Comparison of ENCODE assay signal across 11 mouse cellular contexts in genomic region chr4:124606180-124606579, GRCm38 (mm10). TPM values are rescaled to one million over a fixed set of nuclear protein-coding genes. Genes with fewer than 3 reads are reported as not detected.
A peak's percentile ranks its signal among the peaks of the same experiment; 100 is the strongest.
DNase-seq lines count a peak whose midpoint lies in the region; ATAC-seq and TF ChIP-seq lines count a peak whose summit lies in the region.
"Had no signal": no experiment of that assay in that cellular context is flagged by ENCODE, and none has a peak within 500 bp of the region (broad histone marks: within the 10 kb centered on the region; RNA-seq: fewer than 3 reads in every experiment).

No protein-coding gene starts in this region.

- peaks cover 19% of the 10 kb centered on the region for H3K4me1 ChIP-seq in forebrain, embryonic 15.5 days
- peaks cover 17% of the 10 kb centered on the region for H3K4me1 ChIP-seq in forebrain, embryonic 16.5 days (replicated peaks; ENCODE audit: control insufficient read depth, insufficient read depth, low read length)
- H3K4me1 ChIP-seq in lung, embryonic 14.5 days (ENCODE audit: insufficient read depth): no peaks in the 10 kb centered on the region
- no peaks in the 10 kb centered on the region for H3K4me1 ChIP-seq in lung, postnatal 0 days (ENCODE audit: insufficient read depth, low read depth, low read length)

- H3K27ac ChIP-seq in forebrain, embryonic 15.5 days (replicated peaks): peak overlapping the region; percentile 42; the same call in 1 of the 2 replicates
- H3K27ac ChIP-seq in forebrain, embryonic 16.5 days (ENCODE audit: low read length): no peak overlapping the region; the same call in 1 of the 2 replicates
- H3K27ac ChIP-seq in lung, embryonic 14.5 days (ENCODE audit: low read depth): no peak overlapping the region
- no peak overlapping the region for H3K27ac ChIP-seq in lung, postnatal 0 days (ENCODE audit: low read length)

- H3K9ac ChIP-seq in forebrain, embryonic 15.5 days (replicated peaks): no peak overlapping the region
- no peak overlapping the region for H3K9ac ChIP-seq in forebrain, embryonic 16.5 days (replicated peaks; ENCODE audit: low read depth, low read length)
- H3K9ac ChIP-seq in lung, embryonic 14.5 days: no peak overlapping the region
- no peak overlapping the region for H3K9ac ChIP-seq in lung, postnatal 0 days (replicated peaks; ENCODE audit: low read depth)

- H3K36me3 ChIP-seq in forebrain, embryonic 15.5 days: no peaks in the 10 kb centered on the region
- H3K36me3 ChIP-seq in forebrain, embryonic 16.5 days (ENCODE audit: control insufficient read depth, insufficient read depth): no peaks in the 10 kb centered on the region
- no peaks in the 10 kb centered on the region for H3K36me3 ChIP-seq in lung, embryonic 14.5 days (ENCODE audit: insufficient read depth)
- H3K36me3 ChIP-seq in lung, postnatal 0 days (ENCODE audit: insufficient read depth, low read length): no peaks in the 10 kb centered on the region
- H3K36me3 ChIP-seq: hindbrain, embryonic 10.5 days had no signal

- no peaks in the 10 kb centered on the region for H3K9me3 ChIP-seq in forebrain, embryonic 15.5 days
- H3K9me3 ChIP-seq in forebrain, embryonic 16.5 days (ENCODE audit: control insufficient read depth, low read length): no peaks in the 10 kb centered on the region
- no peaks in the 10 kb centered on the region for H3K9me3 ChIP-seq in lung, embryonic 14.5 days (ENCODE audit: low read depth, low read length)
- no peaks in the 10 kb centered on the region for H3K9me3 ChIP-seq in lung, postnatal 0 days (ENCODE audit: low read length)
- H3K9me3 ChIP-seq: hindbrain, embryonic 10.5 days had no signal

- TF ChIP-seq CTCF in lung, embryonic 14.5 days (IDR thresholded peaks at IDR 0.05; ENCODE audit: low read depth): no peak
- TF ChIP-seq CTCF in lung, postnatal 0 days (IDR thresholded peaks at IDR 0.05): no peak

- no peak overlapping the region for H3K4me2 ChIP-seq in forebrain, embryonic 15.5 days (replicated peaks)
- no peak overlapping the region for H3K4me2 ChIP-seq in forebrain, embryonic 16.5 days (ENCODE audit: low read length)
- H3K4me2 ChIP-seq in lung, embryonic 14.5 days: no peak overlapping the region
- no peak overlapping the region for H3K4me2 ChIP-seq in lung, postnatal 0 days (replicated peaks; ENCODE audit: low read depth, low read length)

- no peak for ATAC-seq in forebrain, embryonic 15.5 days (replicated peaks)
- no peak for ATAC-seq in forebrain, embryonic 16.5 days
- peak; percentile 63 for ATAC-seq in lung, embryonic 14.5 days (ENCODE audit: insufficient read depth)
- ATAC-seq in lung, postnatal 0 days: no peak
- ATAC-seq in erythroblast, adult 5-6 weeks (replicated peaks; ENCODE audit: low FRiP score, poor library complexity, severe bottlenecking): peak; percentile 88
- no peak for ATAC-seq in monocyte, adult 5-6 weeks (replicated peaks; ENCODE audit: insufficient number of reproducible peaks, low FRiP score, low TSS enrichment, poor library complexity, severe bottlenecking)

- no peak for DNase-seq in lung, embryonic 14.5 days
- no peak for DNase-seq in lung, postnatal 0 days (ENCODE audit: low spot score)
- peak; percentile 10 to 17 for DNase-seq in spleen, postnatal 14 days (ENCODE audit: low spot score in 2 of 2)
- DNase-seq in embryo, embryonic 11 days: no peak
- DNase-seq: lung, adult 18-20 months had no signal

- 91% methylated on average over 3 of the region's 3 CpGs for WGBS in forebrain, embryonic 15.5 days
- 90% methylated on average over 3 of the region's 3 CpGs for WGBS in forebrain, embryonic 16.5 days
- WGBS in lung, embryonic 14.5 days: 71% methylated on average over 3 of the region's 3 CpGs
- WGBS in lung, postnatal 0 days: 76% methylated on average over 3 of the region's 3 CpGs

- no peak for TF ChIP-seq EP300 in lung, postnatal 0 days (IDR thresholded peaks at IDR 0.05)

- peaks cover 6% of the 10 kb centered on the region; the same call in 1 of the 2 replicates for H3K27me3 ChIP-seq in forebrain, embryonic 15.5 days
- H3K27me3 ChIP-seq in forebrain, embryonic 16.5 days (replicated peaks; ENCODE audit: control insufficient read depth, insufficient read depth, low read length): no peaks in the 10 kb centered on the region
- peaks cover 7% of the 10 kb centered on the region for H3K27me3 ChIP-seq in lung, embryonic 14.5 days (ENCODE audit: insufficient read depth, low read length)
- H3K27me3 ChIP-seq in lung, postnatal 0 days (replicated peaks; ENCODE audit: insufficient read depth, low read length): no peaks in the 10 kb centered on the region

- H3K4me3 ChIP-seq in forebrain, embryonic 15.5 days: no peak overlapping the region
- H3K4me3 ChIP-seq in forebrain, embryonic 16.5 days (replicated peaks; ENCODE audit: low read length): no peak overlapping the region
- H3K4me3 ChIP-seq in lung, embryonic 14.5 days (ENCODE audit: low read depth, low read length): no peak overlapping the region
- H3K4me3 ChIP-seq in lung, postnatal 0 days (ENCODE audit: low read depth, low read length): no peak overlapping the region
- H3K4me3 ChIP-seq: hindbrain, embryonic 10.5 days had no signal

RNA-seq across cellular contexts. Expression of gene 3100002H09Rik, which starts 4.4 kb away (rescaled TPM):
- 1.2 TPM in 2 replicates for polyA plus RNA-seq in forebrain, embryonic 15.5 days (2015; fragmentation: Nextera tagmentation; extraction: Ambion mirVana)
- 1.1 and 1.7 TPM in 2 replicates for polyA plus RNA-seq in forebrain, embryonic 16.5 days (2015; fragmentation: Nextera tagmentation; extraction: Ambion mirVana)
- not detected in 2 replicates for polyA plus RNA-seq in lung, embryonic 14.5 days (2014; fragmentation: Nextera tagmentation; extraction: Ambion mirVana)
- not detected in 2 replicates for polyA plus RNA-seq in lung, postnatal 0 days (2015; fragmentation: Nextera tagmentation; extraction: Ambion mirVana)
- total RNA-seq in erythroblast, adult 5-6 weeks (2015; ENCODE audit: low replicate concordance): not detected in 2 replicates
- not detected in 2 replicates for total RNA-seq in erythroblast, adult 5-6 weeks (2017; ENCODE audit: low replicate concordance)
- not detected in 3 replicates for total RNA-seq in monocyte, adult 5-6 weeks (2017)
- total RNA-seq: gastrocnemius, adult 8-10 months had no signal
- polyA plus RNA-seq: hindbrain, embryonic 10.5 days had no signal

RNA-seq across cellular contexts. Expression of gene Pou3f1, which starts 50.4 kb away (rescaled TPM):
- polyA plus RNA-seq in forebrain, embryonic 15.5 days (2015; fragmentation: Nextera tagmentation; extraction: Ambion mirVana): 21.5 and 21.8 TPM in 2 replicates
- 20.9 and 22.7 TPM in 2 replicates for polyA plus RNA-seq in forebrain, embryonic 16.5 days (2015; fragmentation: Nextera tagmentation; extraction: Ambion mirVana)
- 0.11 and 0.41 TPM in 2 replicates for polyA plus RNA-seq in lung, embryonic 14.5 days (2014; fragmentation: Nextera tagmentation; extraction: Ambion mirVana)
- 0.10 and 0.14 TPM in 2 replicates for polyA plus RNA-seq in lung, postnatal 0 days (2015; fragmentation: Nextera tagmentation; extraction: Ambion mirVana)
- total RNA-seq in erythroblast, adult 5-6 weeks (2015; ENCODE audit: low replicate concordance): not detected in 2 replicates
- total RNA-seq in erythroblast, adult 5-6 weeks (2017; ENCODE audit: low replicate concordance): not detected in 2 replicates
- not detected in 3 replicates for total RNA-seq in monocyte, adult 5-6 weeks (2017)

Comparison
In these comparisons a context has a peak if more than half of its experiments do, and no peak if none do; other contexts are left out.
1. ATAC-seq: peak in lung, embryonic 14.5 days (single experiment) and erythroblast, adult 5-6 weeks (single experiment); none in forebrain, embryonic 15.5 days (single experiment), forebrain, embryonic 16.5 days (single experiment), lung, postnatal 0 days (single experiment) and monocyte, adult 5-6 weeks (single experiment).
2. DNase-seq: peak in spleen, postnatal 14 days (2 of 2); none in lung, embryonic 14.5 days (single experiment), lung, postnatal 0 days (single experiment) and embryo, embryonic 11 days (single experiment).
3. RNA of gene Pou3f1, which starts 50.4 kb away (polyA plus RNA-seq): 21.5 to 21.8 TPM in forebrain, embryonic 15.5 days and 20.9 to 22.7 TPM in forebrain, embryonic 16.5 days; 0.11 to 0.41 TPM in lung, embryonic 14.5 days and 0.10 to 0.14 TPM in lung, postnatal 0 days; every median in the first group is over 10 times any median in the second.